Mouse (Mus musculus): ENCODE measurements around the gene Lysmd4.
"Not testable (repeated sequence)": the region's sequence is repeated elsewhere in the genome, so short reads cannot be mapped to it uniquely, and the experiment has no call there.

The Lysmd4 gene

GRCm38 (mm10) chr7:67232504-67232903 lies 10.2 kb downstream of the Lysmd4 start:
- DNase-seq: no peak

- no peak for DNase-seq
These were observed 12.5 kb downstream of the Lysmd4 start for GRCm38 (mm10) chr7:67234797-67235196.

GRCm38 (mm10) chr7:67236351-67236750 lies 14.0 kb downstream of the Lysmd4 start:
- DNase-seq: no peak

GRCm38 (mm10) chr7:67237752-67238151 lies 15.4 kb downstream of the Lysmd4 start:
- DNase-seq: no peak

- DNase-seq: no peak
These were observed 19.6 kb downstream of the Lysmd4 start for GRCm38 (mm10) chr7:67241969-67242368.

- peak in 1 of 2 experiments; percentile 20 for DNase-seq
These were observed 21.0 kb downstream of the Lysmd4 start for GRCm38 (mm10) chr7:67243121-67243893.

GRCm38 (mm10) chr7:67243894-67244282 lies 21.5 kb downstream of the Lysmd4 start:
- DNase-seq: no peak

- no peak for DNase-seq
These were observed 22.9 kb downstream of the Lysmd4 start for GRCm38 (mm10) chr7:67245255-67245654.

- DNase-seq: no peak
These were observed 23.7 kb downstream of the Lysmd4 start for GRCm38 (mm10) chr7:67246067-67246466.

GRCm38 (mm10) chr7:67259828-67260563 lies 37.7 kb downstream of the Lysmd4 start:
- no peak for DNase-seq

- not testable (repeated sequence) for DNase-seq
These were observed 48.1 kb downstream of the Lysmd4 start for GRCm38 (mm10) chr7:67270447-67270846.

- DNase-seq: no peak
These were observed 61.2 kb downstream of the Lysmd4 start for GRCm38 (mm10) chr7:67283581-67283980.

GRCm38 (mm10) chr7:67287456-67287855 lies 65.1 kb downstream of the Lysmd4 start:
- no peak for DNase-seq

GRCm38 (mm10) chr7:67291356-67291755 lies 69.0 kb downstream of the Lysmd4 start:
- DNase-seq: no peak

GRCm38 (mm10) chr7:67296419-67296818 lies 74.1 kb downstream of the Lysmd4 start:
- DNase-seq: no peak

GRCm38 (mm10) chr7:67304937-67305336 lies 82.6 kb downstream of the Lysmd4 start:
- no peak for DNase-seq

- no peak for DNase-seq
These were observed 84.7 kb downstream of the Lysmd4 start for GRCm38 (mm10) chr7:67307078-67307477.

- DNase-seq: no peak
These were observed 85.8 kb downstream of the Lysmd4 start for GRCm38 (mm10) chr7:67308102-67308501.

- no peak for DNase-seq
These were observed 87.8 kb downstream of the Lysmd4 start for GRCm38 (mm10) chr7:67310151-67310550.

GRCm38 (mm10) chr7:67313200-67313599 lies 90.9 kb downstream of the Lysmd4 start:
- no peak for DNase-seq

- DNase-seq: no peak
These were observed 96.4 kb downstream of the Lysmd4 start for GRCm38 (mm10) chr7:67318697-67319096.

GRCm38 (mm10) chr7:67320359-67320758 lies 98.0 kb downstream of the Lysmd4 start:
- DNase-seq: no peak

GRCm38 (mm10) chr7:67342067-67342625 lies 119.8 kb downstream of the Lysmd4 start:
- DNase-seq: no peak

- DNase-seq: no peak
These were observed 122.1 kb downstream of the Lysmd4 start for GRCm38 (mm10) chr7:67344443-67344842.
